Mouse (Mus musculus): ENCODE results near the gene Pex16. TPM values are rescaled to one million over a fixed set of nuclear protein-coding genes. Genes with fewer than 3 reads are reported as not detected.
A peak's percentile ranks its signal among the peaks of the same experiment; 100 is the strongest.

The Pex16 gene
- 21.0 TPM for polyA plus RNA-seq (2012; fragmentation: generic; extraction: Trizol)
- long read RNA-seq, experiment 1, transcript Pex16-201 (11 exons, 1,392 nt) = major isoform, 17 of 22 reads
- long read RNA-seq, experiment 1, partial matches to known transcripts = 4 of 22 reads
- long read RNA-seq, experiment 1, other reads (novel, unspliced or antisense) = 0 of 22 reads
- long read RNA-seq, experiment 2, transcript Pex16-201 (11 exons, 1,392 nt) = major isoform, 23 of 31 reads
- long read RNA-seq, experiment 2, partial matches to known transcripts = 2 of 31 reads
- long read RNA-seq, experiment 2, other reads (novel, unspliced or antisense) = 6 of 31 reads

DNA sequence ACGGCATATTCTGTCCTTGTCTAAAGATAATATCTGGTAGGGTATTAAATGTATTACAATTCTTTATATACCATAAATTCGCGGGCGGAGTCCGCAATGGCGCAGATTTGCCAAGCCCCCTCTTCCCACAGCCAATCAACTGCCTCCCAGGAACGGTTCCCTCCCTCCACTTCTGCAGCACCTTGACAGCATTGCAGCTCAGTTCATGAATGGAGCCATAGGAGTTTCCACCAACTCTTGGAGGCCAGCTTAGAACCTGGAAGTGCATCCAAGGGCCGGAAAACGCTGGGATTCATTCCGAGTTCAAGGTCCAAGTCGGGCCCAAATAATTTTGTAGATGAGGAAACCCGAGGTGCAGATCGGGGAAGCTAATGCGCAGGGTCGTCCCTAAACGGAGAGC is at the start of gene Pex16, which contains the start of gene Large2:
Gene Pex16, plus strand, starts transcription at position 163 of the 400 bp plus-strand sequence.
Gene Large2, minus strand, starts transcription at position 356 of the 400 bp plus-strand sequence.
- peak within 1 kb of the TSS; percentile 57 for H3ac ChIP-seq (ENCODE audit: control insufficient read depth, insufficient read length, low read depth)
- H3K36me3 ChIP-seq (ENCODE audit: control insufficient read depth, insufficient read depth) = peaks cover 15% of the 10 kb centered on the region
- peaks cover 2% of the 10 kb centered on the region for H3K79me3 ChIP-seq (ENCODE audit: low read depth)

DNA sequence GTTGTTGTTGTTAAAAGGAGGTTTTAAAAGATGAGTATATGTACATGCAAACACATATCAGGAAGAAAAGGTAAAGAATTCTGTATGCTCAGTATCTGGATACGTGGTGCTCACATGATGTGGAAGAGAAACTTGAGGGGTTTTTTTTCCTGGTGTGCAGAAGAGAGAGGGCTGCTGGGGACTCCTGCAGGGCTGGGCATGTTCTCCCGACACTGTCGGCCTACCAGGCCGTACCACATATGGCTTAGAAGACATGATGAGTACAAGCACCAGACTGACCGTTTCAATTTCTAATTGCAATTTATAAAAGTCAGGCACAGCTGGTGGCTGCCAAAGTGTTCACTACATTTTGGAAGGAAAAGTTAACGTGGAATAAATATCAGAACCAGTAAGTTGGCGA is 48.8 kb upstream of the Pex16 start:
- no peaks in the 10 kb centered on the region for H3K79me3 ChIP-seq (ENCODE audit: low read depth)
- H3K36me3 ChIP-seq (ENCODE audit: control insufficient read depth, insufficient read depth) = peaks cover 6% of the 10 kb centered on the region
- TF ChIP-seq MYOG (IDR thresholded peaks at IDR 0.05; ENCODE audit: control insufficient read depth, extremely low read depth, insufficient read length) = no peak
- no peak for TF ChIP-seq CEBPB (IDR thresholded peaks at IDR 0.05; ENCODE audit: low read depth)
- no peak for TF ChIP-seq MAX (IDR thresholded peaks at IDR 0.05)
- H3K4me3 ChIP-seq (ENCODE audit: insufficient read depth, poor library complexity, severe bottlenecking) = no peak overlapping the region
- H3K79me2 ChIP-seq (ENCODE audit: control insufficient read depth, insufficient read depth) = no peaks in the 10 kb centered on the region
- H3ac ChIP-seq (ENCODE audit: control insufficient read depth, insufficient read length, low read depth) = no peak overlapping the region
- no peaks in the 10 kb centered on the region for H3K27me3 ChIP-seq (ENCODE audit: control insufficient read depth, insufficient read depth, insufficient read length)

More for the DNA sequence above, at the start of gene Pex16, which contains the start of gene Large2:
- Histone ChIP-seq H3K79me2 (ENCODE audit: control insufficient read depth, insufficient read depth) (peaks cover 20% of the 10 kb centered on the region), H3K27me3 (ENCODE audit: control insufficient read depth, insufficient read depth, insufficient read length) (peaks cover 12% of the 10 kb centered on the region), H3K4me3 (ENCODE audit: insufficient read depth, poor library complexity, severe bottlenecking) (peak within 1 kb of the TSS; percentile 99)
- TF ChIP-seq MYOD1 (IDR thresholded peaks at IDR 0.05; ENCODE audit: control insufficient read depth, insufficient read length, low read depth) (no peak), FOSL1 (IDR thresholded peaks at IDR 0.05; ENCODE audit: insufficient read depth, low read length, poor library complexity, severe bottlenecking) (no peak), CTCF (IDR thresholded peaks at IDR 0.05; ENCODE audit: control insufficient read depth, insufficient read depth, insufficient read length) (no peak), MYOG (IDR thresholded peaks at IDR 0.05; ENCODE audit: control insufficient read depth, extremely low read depth, insufficient read length) (no peak), USF1 (IDR thresholded peaks at IDR 0.05; ENCODE audit: low read depth) (no peak)

DNA sequence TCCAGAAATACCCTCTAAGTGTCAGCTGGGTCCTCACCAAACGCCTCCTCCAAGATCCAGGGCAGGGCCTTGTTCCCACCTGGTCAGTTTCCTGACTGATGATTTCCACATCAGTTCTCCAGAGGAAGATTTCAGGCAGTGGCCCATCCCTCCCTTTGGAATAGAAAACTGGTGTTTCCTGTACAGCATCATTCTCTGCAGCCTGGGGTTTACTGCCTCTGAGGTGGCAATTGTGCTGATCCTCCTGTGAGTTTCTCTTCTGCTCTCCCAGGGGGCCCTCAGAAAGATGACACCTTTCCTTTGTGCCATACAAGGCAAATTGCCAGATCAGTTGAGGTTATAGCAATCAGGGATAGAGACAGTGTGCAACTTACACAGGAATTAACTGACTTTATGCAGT is 48.3 kb upstream of the Pex16 start:
- Histone ChIP-seq H3K27me3 (ENCODE audit: control insufficient read depth, insufficient read depth, insufficient read length) (no peaks in the 10 kb centered on the region), H3K36me3 (ENCODE audit: control insufficient read depth, insufficient read depth) (peaks cover 11% of the 10 kb centered on the region), H3K79me2 (ENCODE audit: control insufficient read depth, insufficient read depth) (no peaks in the 10 kb centered on the region), H3K79me3 (ENCODE audit: low read depth) (no peaks in the 10 kb centered on the region), H3K4me3 (ENCODE audit: insufficient read depth, poor library complexity, severe bottlenecking) (no peak overlapping the region), H3ac (ENCODE audit: control insufficient read depth, insufficient read length, low read depth) (no peak overlapping the region)
- no peak for TF ChIP-seq CEBPB (IDR thresholded peaks at IDR 0.05; ENCODE audit: low read depth)
- no peak for TF ChIP-seq FOSL1 (IDR thresholded peaks at IDR 0.05; ENCODE audit: insufficient read depth, low read length, poor library complexity, severe bottlenecking)
- no peak for TF ChIP-seq MAX (IDR thresholded peaks at IDR 0.05)
- no peak for TF ChIP-seq CTCF (IDR thresholded peaks at IDR 0.05; ENCODE audit: control insufficient read depth, insufficient read depth, insufficient read length)

DNA sequence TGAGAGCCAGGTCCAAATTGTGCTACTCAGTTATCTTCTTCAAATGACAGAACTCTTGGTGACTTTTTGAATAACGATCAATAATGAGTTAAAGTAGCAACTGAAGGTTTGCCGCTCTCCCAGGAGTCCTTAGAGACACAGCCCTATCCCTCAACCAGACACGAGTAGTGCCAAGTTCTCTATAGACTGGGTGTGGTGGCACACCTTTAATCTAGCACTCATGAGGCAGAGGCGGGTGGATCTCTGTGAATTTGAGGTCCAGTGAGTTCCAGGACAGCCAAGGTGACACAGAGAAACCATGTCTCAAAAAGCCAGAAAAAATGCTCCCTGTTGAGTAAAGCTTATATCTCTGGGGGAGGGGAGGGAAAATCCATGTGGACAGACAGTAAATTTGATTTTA is 46.9 kb upstream of the Pex16 start:
- H3K4me3 ChIP-seq (ENCODE audit: insufficient read depth, poor library complexity, severe bottlenecking) = no peak overlapping the region
- no peaks in the 10 kb centered on the region for H3K79me2 ChIP-seq (ENCODE audit: control insufficient read depth, insufficient read depth)
- TF ChIP-seq MYOD1 (IDR thresholded peaks at IDR 0.05; ENCODE audit: control insufficient read depth, insufficient read length, low read depth) (no peak), CTCF (IDR thresholded peaks at IDR 0.05; ENCODE audit: control insufficient read depth, insufficient read depth, insufficient read length) (no peak), CEBPB (IDR thresholded peaks at IDR 0.05; ENCODE audit: low read depth) (no peak), MYOG (IDR thresholded peaks at IDR 0.05; ENCODE audit: control insufficient read depth, extremely low read depth, insufficient read length) (no peak), USF1 (IDR thresholded peaks at IDR 0.05; ENCODE audit: low read depth) (no peak), FOSL1 (IDR thresholded peaks at IDR 0.05; ENCODE audit: insufficient read depth, low read length, poor library complexity, severe bottlenecking) (no peak), MAX (IDR thresholded peaks at IDR 0.05) (no peak)
- no peaks in the 10 kb centered on the region for H3K27me3 ChIP-seq (ENCODE audit: control insufficient read depth, insufficient read depth, insufficient read length)
- H3ac ChIP-seq (ENCODE audit: control insufficient read depth, insufficient read length, low read depth) = no peak overlapping the region
- H3K36me3 ChIP-seq (ENCODE audit: control insufficient read depth, insufficient read depth) = peaks cover 15% of the 10 kb centered on the region
- H3K79me3 ChIP-seq (ENCODE audit: low read depth) = no peaks in the 10 kb centered on the region

DNA sequence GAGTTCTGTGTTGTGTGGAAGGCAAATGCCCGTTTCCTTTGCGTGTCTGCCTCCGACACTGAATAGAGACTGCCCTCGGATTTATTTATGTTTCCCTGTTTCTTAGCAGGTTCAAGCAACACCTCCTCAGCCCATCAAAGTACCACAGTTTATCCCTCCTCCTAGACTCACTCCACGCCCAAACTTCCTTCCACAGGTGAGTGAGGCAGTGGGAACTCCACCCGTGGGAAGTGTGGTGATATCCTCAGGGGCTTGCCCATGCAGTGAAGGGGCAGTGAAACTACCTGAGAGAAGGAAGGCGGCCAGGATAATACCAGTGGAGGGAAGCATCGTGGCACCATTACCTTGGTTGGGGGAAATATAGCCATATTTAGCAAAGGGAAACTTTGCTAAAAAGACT is 46.3 kb upstream of the Pex16 start:
- Histone ChIP-seq H3K79me2 (ENCODE audit: control insufficient read depth, insufficient read depth) (no peaks in the 10 kb centered on the region), H3K79me3 (ENCODE audit: low read depth) (no peaks in the 10 kb centered on the region), H3K4me3 (ENCODE audit: insufficient read depth, poor library complexity, severe bottlenecking) (no peak overlapping the region), H3ac (ENCODE audit: control insufficient read depth, insufficient read length, low read depth) (no peak overlapping the region), H3K36me3 (ENCODE audit: control insufficient read depth, insufficient read depth) (peaks cover 15% of the 10 kb centered on the region), H3K27me3 (ENCODE audit: control insufficient read depth, insufficient read depth, insufficient read length) (no peaks in the 10 kb centered on the region)
- TF ChIP-seq MYOG (IDR thresholded peaks at IDR 0.05; ENCODE audit: control insufficient read depth, extremely low read depth, insufficient read length) = no peak
- TF ChIP-seq CEBPB (IDR thresholded peaks at IDR 0.05; ENCODE audit: low read depth) = no peak
- no peak for TF ChIP-seq FOSL1 (IDR thresholded peaks at IDR 0.05; ENCODE audit: insufficient read depth, low read length, poor library complexity, severe bottlenecking)
- TF ChIP-seq USF1 (IDR thresholded peaks at IDR 0.05; ENCODE audit: low read depth) = no peak
- no peak for TF ChIP-seq MYOD1 (IDR thresholded peaks at IDR 0.05; ENCODE audit: control insufficient read depth, insufficient read length, low read depth)
- TF ChIP-seq CTCF (IDR thresholded peaks at IDR 0.05; ENCODE audit: control insufficient read depth, insufficient read depth, insufficient read length) = no peak
- no peak for TF ChIP-seq MAX (IDR thresholded peaks at IDR 0.05)

DNA sequence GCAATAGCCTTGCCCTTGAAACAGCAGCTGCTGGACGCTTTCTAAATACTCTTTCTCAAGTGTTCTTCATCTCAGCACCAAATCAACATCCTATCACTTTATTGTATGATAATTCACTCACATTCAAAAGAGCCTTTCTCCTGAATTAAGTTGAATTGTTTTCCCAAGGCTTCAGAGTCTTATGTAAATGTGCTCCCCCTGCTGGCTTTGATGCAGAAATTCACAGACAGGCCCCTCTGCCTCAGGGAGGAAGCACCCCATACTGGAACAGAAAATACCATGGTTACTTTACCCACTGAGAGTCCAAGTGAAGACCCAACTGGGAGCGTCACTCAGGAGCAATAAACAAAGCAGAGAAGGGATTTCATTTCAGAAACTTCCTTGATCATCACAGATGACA is 43.6 kb upstream of the Pex16 start:
- Histone ChIP-seq H3K79me2 (ENCODE audit: control insufficient read depth, insufficient read depth) (no peaks in the 10 kb centered on the region), H3K36me3 (ENCODE audit: control insufficient read depth, insufficient read depth) (peaks cover 22% of the 10 kb centered on the region), H3ac (ENCODE audit: control insufficient read depth, insufficient read length, low read depth) (no peak overlapping the region), H3K79me3 (ENCODE audit: low read depth) (no peaks in the 10 kb centered on the region), H3K27me3 (ENCODE audit: control insufficient read depth, insufficient read depth, insufficient read length) (no peaks in the 10 kb centered on the region), H3K4me3 (ENCODE audit: insufficient read depth, poor library complexity, severe bottlenecking) (no peak overlapping the region)
- TF ChIP-seq MAX (IDR thresholded peaks at IDR 0.05) (no peak), CTCF (IDR thresholded peaks at IDR 0.05; ENCODE audit: control insufficient read depth, insufficient read depth, insufficient read length) (no peak), USF1 (IDR thresholded peaks at IDR 0.05; ENCODE audit: low read depth) (no peak), MYOG (IDR thresholded peaks at IDR 0.05; ENCODE audit: control insufficient read depth, extremely low read depth, insufficient read length) (no peak), MYOD1 (IDR thresholded peaks at IDR 0.05; ENCODE audit: control insufficient read depth, insufficient read length, low read depth) (no peak), CEBPB (IDR thresholded peaks at IDR 0.05; ENCODE audit: low read depth) (no peak), FOSL1 (IDR thresholded peaks at IDR 0.05; ENCODE audit: insufficient read depth, low read length, poor library complexity, severe bottlenecking) (no peak)

All from C2C12 (cell line).